Mouse (Mus musculus) lung, postnatal 36 days (tissue): ENCODE results near the gene Bri3.

ENCODE experiments used
- DNase-seq: peaks from one replicate; pipeline ENCODE4 v3.0.0; 2022; ENCODE audit warnings: mixed read lengths

Gene Bri3

GRCm38 (mm10) chr5:144234714-144235113 is 9.5 kb upstream of the Bri3 start:
- peak; percentile 42 for DNase-seq

GRCm38 (mm10) chr5:144238969-144239368 is 5.3 kb upstream of the Bri3 start:
- DNase-seq: no peak

DNA sequence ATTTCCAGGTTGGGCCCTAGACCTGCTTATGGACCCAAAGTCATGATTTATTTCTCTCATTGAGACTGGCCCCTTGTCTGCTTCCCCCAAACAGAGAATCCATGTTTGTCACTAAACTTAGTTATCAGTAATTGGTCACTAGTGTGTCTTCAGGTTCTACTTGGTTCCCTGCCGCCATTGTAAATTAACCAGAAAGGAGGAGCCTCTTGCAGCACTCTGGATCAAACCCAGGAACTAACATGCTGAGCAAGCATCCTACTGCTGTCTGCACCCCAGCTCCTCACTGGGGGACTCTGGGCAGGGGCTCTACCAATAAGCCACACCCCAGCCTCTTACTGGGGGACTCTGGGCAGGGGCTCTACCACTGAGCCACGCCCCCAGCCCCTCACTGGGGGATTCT is 1.4 kb downstream of the Bri3 start:
- no peak for DNase-seq

GRCm38 (mm10) chr5:144246669-144247068 is 2.4 kb downstream of the Bri3 start:
- DNase-seq: no peak

GRCm38 (mm10) chr5:144247307-144247706 is 3.1 kb downstream of the Bri3 start:
- no peak for DNase-seq

- DNase-seq: peak; percentile 92
These were observed 3.8 kb downstream of the Bri3 start for GRCm38 (mm10) chr5:144247906-144248585.

GRCm38 (mm10) chr5:144249871-144250270 is 5.6 kb downstream of the Bri3 start:
- DNase-seq: no peak

GRCm38 (mm10) chr5:144251876-144252577 is 7.8 kb downstream of the Bri3 start:
- DNase-seq: no peak

- no peak for DNase-seq
These were observed 9.0 kb downstream of the Bri3 start for GRCm38 (mm10) chr5:144253212-144253611.

- DNase-seq: peak; percentile 93
These were observed 10.0 kb downstream of the Bri3 start for GRCm38 (mm10) chr5:144254122-144254810.

- DNase-seq: peak; percentile 92
These were observed 10.8 kb downstream of the Bri3 start for GRCm38 (mm10) chr5:144254811-144255631.

DNA sequence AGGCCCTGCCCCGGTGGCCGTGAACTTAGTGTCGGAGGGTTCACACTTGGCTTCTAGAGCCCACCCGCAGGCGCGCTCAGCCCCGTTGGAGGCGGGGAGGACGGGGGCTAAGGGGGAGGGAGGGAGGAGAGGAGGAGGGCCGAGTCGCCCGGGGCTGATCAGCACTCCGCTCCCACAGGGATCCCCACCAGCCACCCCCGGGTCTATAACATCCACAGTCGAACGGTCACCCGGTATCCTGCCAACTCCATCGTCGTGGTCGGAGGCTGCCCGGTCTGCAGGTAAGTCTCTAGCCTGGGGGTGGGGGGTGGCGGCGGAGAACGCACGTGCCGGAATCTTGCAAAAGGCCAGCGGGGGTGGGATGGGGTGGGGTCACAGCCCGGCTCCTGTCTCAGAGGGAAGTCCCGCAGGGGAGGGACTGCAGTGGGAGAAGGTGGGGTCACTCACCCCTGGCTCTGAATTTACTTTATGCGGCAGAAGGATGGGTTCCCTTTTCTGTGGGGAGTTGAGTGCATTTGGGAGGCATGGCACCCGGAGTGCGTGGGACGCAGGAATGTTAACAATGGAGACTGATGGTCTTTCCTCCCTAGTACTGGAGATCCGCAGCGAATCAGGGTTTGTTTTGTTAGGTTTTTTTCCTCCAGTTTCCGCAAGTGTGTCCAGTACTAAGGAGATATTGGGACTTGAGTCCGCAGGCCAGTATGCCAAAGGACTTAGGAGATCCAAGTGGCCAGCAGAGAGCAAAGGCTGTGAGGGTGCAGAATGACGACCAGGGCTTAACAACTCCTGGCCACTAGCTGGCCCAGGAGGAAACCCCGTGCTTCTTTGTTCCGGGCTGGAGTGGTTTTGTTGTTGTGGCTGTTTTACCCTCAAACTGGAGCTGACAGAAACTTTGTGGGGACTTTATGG is 11.6 kb downstream of the Bri3 start:
- DNase-seq: peak; percentile 79

- peak; percentile 38 for DNase-seq
These were observed 12.3 kb downstream of the Bri3 start for GRCm38 (mm10) chr5:144256541-144256870.

- no peak for DNase-seq
These were observed 12.7 kb downstream of the Bri3 start for GRCm38 (mm10) chr5:144256888-144257287.

GRCm38 (mm10) chr5:144257451-144258110 is 13.3 kb downstream of the Bri3 start:
- DNase-seq: peak; percentile 41

- DNase-seq: peak; percentile 74
These were observed 13.9 kb downstream of the Bri3 start for GRCm38 (mm10) chr5:144258131-144258611.

DNA sequence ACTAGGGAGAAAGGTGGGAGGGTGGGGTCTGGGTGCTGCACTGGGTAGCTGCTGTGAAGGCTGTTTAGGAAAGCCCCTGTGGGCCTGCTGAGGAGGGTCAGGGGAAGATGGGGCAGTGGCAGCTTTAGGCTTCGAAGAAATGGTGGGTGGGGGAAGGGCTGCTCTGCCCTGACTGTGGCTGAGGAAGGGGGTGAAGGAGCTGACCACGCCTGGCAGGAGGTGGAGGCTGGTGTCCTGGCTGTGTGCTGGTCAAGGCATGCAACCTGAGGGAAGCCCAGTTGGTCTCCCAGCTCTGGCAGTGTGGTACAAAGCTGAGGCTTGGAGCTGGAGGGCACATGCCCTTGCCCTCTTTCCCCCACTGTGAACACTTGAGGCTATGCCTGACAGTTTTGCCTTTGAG is 14.4 kb downstream of the Bri3 start:
- no peak for DNase-seq

DNA sequence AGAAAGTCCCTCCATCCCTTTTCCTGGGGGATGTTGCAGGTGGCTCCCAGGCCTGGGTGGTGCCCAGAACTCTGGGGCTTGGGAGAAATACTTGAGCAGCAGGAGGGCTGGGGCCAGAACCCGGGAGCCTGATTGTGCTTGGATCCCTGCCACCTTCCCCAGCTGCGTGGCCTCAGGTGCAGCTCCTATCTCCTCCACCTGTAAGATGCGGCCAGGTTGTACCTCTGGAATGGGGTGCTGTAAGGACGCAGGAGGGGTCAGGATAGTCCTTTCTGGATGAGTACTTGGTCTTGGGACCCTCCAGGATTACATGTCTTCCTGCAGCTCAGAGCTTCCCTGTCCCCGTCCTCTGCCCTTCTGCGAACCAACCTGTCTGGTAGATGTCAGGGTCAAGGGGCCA is 15.0 kb downstream of the Bri3 start:
- DNase-seq: no peak

DNA sequence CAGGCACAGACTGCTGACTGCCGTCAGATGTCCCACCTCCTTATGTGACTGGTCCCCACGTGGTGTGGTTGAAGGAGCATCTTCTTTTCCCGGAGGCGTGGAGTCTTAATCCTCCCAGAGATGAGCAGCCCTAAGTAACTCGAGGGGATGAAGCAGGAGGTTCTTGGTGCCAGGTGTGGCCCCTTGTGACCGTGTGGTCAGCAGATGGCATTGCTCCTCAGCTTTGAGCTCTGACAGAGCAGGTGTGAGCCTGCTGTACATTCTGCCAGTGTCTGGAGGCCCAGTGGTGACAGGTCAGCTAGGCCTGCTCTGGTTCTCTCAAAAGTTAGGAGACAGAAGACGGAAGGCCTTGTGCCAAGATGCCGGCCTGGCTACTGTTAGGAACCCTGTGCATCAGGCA is 16.2 kb downstream of the Bri3 start:
- DNase-seq: no peak

- DNase-seq: peak; percentile 54
These were observed 17.1 kb downstream of the Bri3 start for GRCm38 (mm10) chr5:144261309-144261708.

DNA sequence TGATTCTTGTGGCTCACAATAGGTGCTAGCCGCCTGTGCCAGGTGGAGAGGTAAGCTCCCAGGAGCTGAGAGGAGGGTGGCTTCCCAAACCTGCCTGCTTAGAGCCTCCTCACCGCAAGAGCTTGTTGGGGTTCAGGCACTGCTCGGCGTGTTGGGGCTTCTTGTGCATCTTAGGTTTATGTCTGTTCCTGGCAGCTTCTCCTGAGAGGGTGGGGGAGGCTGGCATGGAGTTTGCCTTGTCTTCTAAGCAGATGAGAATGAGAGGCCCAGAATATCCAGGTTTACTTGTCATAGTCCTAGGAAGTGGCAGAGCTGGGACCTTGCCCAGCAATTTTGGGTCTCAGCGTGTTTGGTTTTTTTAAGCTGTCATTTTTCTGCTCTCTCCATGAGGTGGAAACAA is 17.6 kb downstream of the Bri3 start:
- no peak for DNase-seq
